In genomic region chr1:120586500-120587110, GRCm38 (mm10) we compare ENCODE assay signal across 9 mouse cellular contexts. TPM values are rescaled to one million over a fixed set of nuclear protein-coding genes. Genes with fewer than 3 reads are reported as not detected.
DNase-seq lines count a peak whose midpoint lies in the region; ATAC-seq and TF ChIP-seq lines count a peak whose summit lies in the region.
"Had no signal": no experiment of that assay in that cellular context is flagged by ENCODE, and none has a peak within 500 bp of the region (broad histone marks: within the 10 kb centered on the region; RNA-seq: fewer than 3 reads in every experiment).

No protein-coding gene starts in this region.

- WGBS in small intestine, adult 2 months: 10% methylated on average over 7 of the region's 7 CpGs

- H3K27me3 ChIP-seq in MEL (ENCODE audit: control insufficient read depth in 1 of 2, insufficient read depth in 2 of 2, low read length in 2 of 2): no peaks in the 10 kb centered on the region
- peaks cover 5% of the 10 kb centered on the region; the same call in 1 of the 2 replicates for H3K27me3 ChIP-seq in small intestine, adult 2 months (ENCODE audit: control insufficient read depth, insufficient read depth, low read length)

- no peak overlapping the region for H3K4me3 ChIP-seq in MEL (ENCODE audit: control insufficient read depth in 1 of 2, insufficient read depth in 1 of 2, low read depth in 2 of 2, low read length in 2 of 2)
- H3K4me3 ChIP-seq in small intestine, adult 2 months (ENCODE audit: low read depth, low read length): no peak overlapping the region

- H3K9ac ChIP-seq in MEL (ENCODE audit: control insufficient read depth, low read depth, low read length, poor library complexity, severe bottlenecking): no peak overlapping the region

- no peak for DNase-seq in cerebellum, adult 11-12 months
- peak; percentile 35 for DNase-seq in MEL (ENCODE audit: low read depth, low spot score)
- DNase-seq in cerebellum, postnatal 25 days: peak; percentile 70 to 83
- peak; percentile 54 for DNase-seq in heart, adult 8-10 months (ENCODE audit: low spot score)
- DNase-seq in layer of hippocampus, adult 11-12 months (ENCODE audit: low spot score): peak; percentile 63

- H3K79me2 ChIP-seq in MEL (ENCODE audit: control insufficient read depth, insufficient read depth, low read length, poor library complexity): no peaks in the 10 kb centered on the region

- no peaks in the 10 kb centered on the region for H3K9me3 ChIP-seq in MEL (replicated peaks; ENCODE audit: insufficient read depth, low read length)

- TF ChIP-seq EP300 in MEL (IDR thresholded peaks at IDR 0.05; ENCODE audit: low read depth in 1 of 2, low read length in 2 of 2): no peak

- TF ChIP-seq RAD21 in MEL (IDR thresholded peaks at IDR 0.05; ENCODE audit: low read depth, low read length): peak; percentile 68

- peak; percentile 47 to 57 (median 50); a peak in 5 of 6 replicates for TF ChIP-seq CTCF in MEL (IDR thresholded peaks at IDR 0.05 in 2 of 3, conservative IDR thresholded peaks at IDR 0.05 in 1 of 3; ENCODE audit: control insufficient read depth in 1 of 3, insufficient read depth in 1 of 3, low read depth in 2 of 3, low read length in 3 of 3, poor library complexity in 1 of 3, severe bottlenecking in 1 of 3)
- TF ChIP-seq CTCF in small intestine, adult 2 months (IDR thresholded peaks at IDR 0.05; ENCODE audit: extremely low read depth, insufficient read length, insufficient replicate concordance, low read depth, low read length): peak; percentile 52; the same call in 1 of the 2 replicates

- ATAC-seq in cerebellum, adult (ENCODE audit: insufficient number of reproducible peaks, low FRiP score, low TSS enrichment): peak; percentile 33
- ATAC-seq in megakaryocyte progenitor cell, adult 5-6 weeks (replicated peaks; ENCODE audit: poor library complexity): peak; percentile 83

- no peak overlapping the region for H3K27ac ChIP-seq in MEL (ENCODE audit: control insufficient read depth, low read depth, low read length)
- H3K27ac ChIP-seq in small intestine, adult 2 months (ENCODE audit: insufficient read depth, low read depth, low read length): no peak overlapping the region

- no peaks in the 10 kb centered on the region for H3K36me3 ChIP-seq in MEL (ENCODE audit: control insufficient read depth in 1 of 2, insufficient read depth in 2 of 2, low read length in 2 of 2)
- no peaks in the 10 kb centered on the region for H3K36me3 ChIP-seq in small intestine, adult 2 months (ENCODE audit: control insufficient read depth, insufficient read depth, low read length)
- H3K36me3 ChIP-seq: G1E had no signal

- no peak for TF ChIP-seq POLR2A in MEL (IDR thresholded peaks at IDR 0.05; ENCODE audit: control insufficient read depth in 1 of 2, insufficient read depth in 1 of 2, low read depth in 1 of 2, low read length in 2 of 2, poor library complexity in 1 of 2)
- no peak for TF ChIP-seq POLR2A in small intestine, adult 2 months (IDR thresholded peaks at IDR 0.05; ENCODE audit: low read depth, low read length)

- H3K4me1 ChIP-seq in MEL (ENCODE audit: control insufficient read depth in 1 of 2, insufficient read depth in 2 of 2, low read length in 2 of 2): no peaks in the 10 kb centered on the region
- no peaks in the 10 kb centered on the region for H3K4me1 ChIP-seq in small intestine, adult 2 months (ENCODE audit: control insufficient read depth, insufficient read depth, insufficient read length, low read length)

TF ChIP-seq in MEL, 35 proteins besides CTCF, POLR2A, EP300 and RAD21:
- TF ChIP-seq ETS1 (IDR thresholded peaks at IDR 0.05; ENCODE audit: low read depth, low read length): no peak
- TF ChIP-seq JUND (IDR thresholded peaks at IDR 0.05; ENCODE audit: low read depth, low read length): no peak
- no peak for TF ChIP-seq UBTF (IDR thresholded peaks at IDR 0.05; ENCODE audit: borderline replicate concordance, insufficient read depth, low read depth, low read length)
- TF ChIP-seq CHD2 (IDR thresholded peaks at IDR 0.05; ENCODE audit: low read length): no peak
- TF ChIP-seq SMC3 (IDR thresholded peaks at IDR 0.05; ENCODE audit: low read depth, low read length): peak; percentile 55
- TF ChIP-seq ZC3H11A (IDR thresholded peaks at IDR 0.05; ENCODE audit: low read depth, low read length): peak; percentile 29; the same call in 1 of the 2 replicates
- TF ChIP-seq SIN3A (IDR thresholded peaks at IDR 0.05; ENCODE audit: low read length): no peak
TF ChIP-seq in MEL: peak in this region for 2.

RNA-seq across cellular contexts. Expression of gene En1, which starts 15.6 kb away (rescaled TPM):
- not detected in 2 replicates for total RNA-seq in MEL (2012; rRNA removed)
- polyA plus RNA-seq in MEL (2012; ENCODE audit: insufficient read depth in 1 of 2, insufficient read length in 2 of 2, low read depth in 1 of 2, low replicate concordance in 2 of 2, missing spikeins in 1 of 2): not detected
- not detected for total RNA-seq in heart, adult 8-10 months (2022)
- total RNA-seq in megakaryocyte progenitor cell, adult 5-6 weeks (2015): not detected in 2 replicates
- total RNA-seq in megakaryocyte progenitor cell, adult 5-6 weeks (2017): not detected in 2 replicates
- polyA plus RNA-seq in small intestine, adult 2 months (2012; rRNA removed): not detected in 2 replicates
- polyA plus RNA-seq: G1E had no signal
